Mouse (Mus musculus) CH12.LX (cell line): ENCODE data around the gene Macrod2. TPM values are rescaled to one million over a fixed set of nuclear protein-coding genes. Genes with fewer than 3 reads are reported as not detected.

Experiments
- DNase-seq: peaks from one replicate; pipeline ENCODE4 v3.0.0-alpha.2; 2013; ENCODE audit errors: extremely low read depth
- H3K27ac ChIP-seq: 2 replicates; pipeline ENCODE4 v1.5.1; 2012; ENCODE audit warnings: low read depth, mild to moderate bottlenecking, control low read depth, moderate library complexity; ENCODE audit not compliant: insufficient read depth
- H3K27me3 ChIP-seq: replicated peaks from 2 replicates; pipeline ENCODE3; 2012; ENCODE audit warnings: inconsistent platforms
- H3K36me3 ChIP-seq, 2 experiments: replicated peaks in 1 of 2; 2 replicates each; pipeline versions ENCODE3 to v1.6.1; 2012; ENCODE audit warnings: inconsistent platforms in 1 of 2, low read length in 1 of 2, mild to moderate bottlenecking in 1 of 2, mixed read lengths in 1 of 2, moderate library complexity in 1 of 2; ENCODE audit not compliant: control insufficient read depth in 1 of 2, insufficient read depth in 1 of 2
- H3K4me1 ChIP-seq, 2 experiments: 2 replicates each; pipeline ENCODE4 v1.6.1; 2012; ENCODE audit warnings: inconsistent platforms in 1 of 2, moderate library complexity in 1 of 2; ENCODE audit not compliant: insufficient read depth in 2 of 2, control insufficient read depth in 1 of 2
- H3K4me2 ChIP-seq: 2 replicates; pipeline ENCODE4 v1.6.1; 2012; ENCODE audit warnings: low read depth, mild to moderate bottlenecking, control low read depth; ENCODE audit not compliant: poor library complexity, insufficient read depth, severe bottlenecking
- H3K4me3 ChIP-seq, 3 experiments: fragments of 150-350 bp in 1 of 3; sonication (generic) in 1 of 3; replicated peaks in 1 of 3; 2 replicates each; pipeline versions ENCODE3 to v1.5.1; 2011 to 2012; ENCODE audit warnings: low read depth in 2 of 3, low read length in 2 of 3, mild to moderate bottlenecking in 2 of 3, moderate library complexity in 2 of 3, control low read depth in 1 of 3, improper control_type of control experiment in 1 of 3, inconsistent platforms in 1 of 3, mixed read lengths in 1 of 3; ENCODE audit not compliant: poor library complexity in 1 of 3
- H3K79me2 ChIP-seq: replicated peaks from 2 replicates; pipeline ENCODE4 v1.6.1; 2012; ENCODE audit warnings: mild to moderate bottlenecking, moderate library complexity; ENCODE audit not compliant: control insufficient read depth, poor library complexity, insufficient read depth, severe bottlenecking; ENCODE audit errors: extremely low read depth
- H3K9ac ChIP-seq: 2 replicates; pipeline ENCODE4 v1.6.1; 2012; ENCODE audit warnings: low read depth, mild to moderate bottlenecking, control low read depth, moderate library complexity; ENCODE audit not compliant: insufficient read depth
- H3K9me3 ChIP-seq: replicated peaks from 2 replicates; pipeline ENCODE3; 2012; ENCODE audit warnings: low read length, inconsistent platforms, mixed read lengths
- CTCF ChIP-seq, 2 experiments: IDR thresholded peaks in 1 of 2; conservative IDR thresholded peaks in 1 of 2; 2 replicates each; pipeline ENCODE4 v1.5.1; 2011 to 2012; ENCODE audit warnings: low read depth in 2 of 2, low read length in 2 of 2, improper control_type of control experiment in 1 of 2, inconsistent platforms in 1 of 2, mild to moderate bottlenecking in 1 of 2, moderate library complexity in 1 of 2
- ELF1 ChIP-seq: IDR thresholded peaks from 2 replicates; pipeline ENCODE4 v1.6.1; 2014; ENCODE audit warnings: low read depth, mild to moderate bottlenecking, inconsistent platforms, low read length, improper control_type of control experiment
- EP300 ChIP-seq: IDR thresholded peaks from 2 replicates; pipeline ENCODE4 v1.6.1; 2011; ENCODE audit warnings: low read length, improper control_type of control experiment
- GABPA ChIP-seq: IDR thresholded peaks from 2 replicates; pipeline ENCODE4 v1.6.1; 2012; ENCODE audit warnings: low read depth, low read length, improper control_type of control experiment, inconsistent platforms; ENCODE audit not compliant: insufficient replicate concordance
- JUN ChIP-seq: IDR thresholded peaks from 2 replicates; pipeline ENCODE4 v1.6.1; 2011; ENCODE audit warnings: low read depth, mild to moderate bottlenecking, low read length, improper control_type of control experiment, moderate library complexity; ENCODE audit not compliant: insufficient read depth
- JUND ChIP-seq: conservative IDR thresholded peaks from 2 replicates; pipeline ENCODE4 v1.6.1; 2011; ENCODE audit warnings: low read depth, low read length, improper control_type of control experiment
- KAT2A ChIP-seq: IDR thresholded peaks from 2 replicates; pipeline ENCODE4 v1.6.1; 2012; ENCODE audit warnings: low read length, improper control_type of control experiment, inconsistent platforms; ENCODE audit not compliant: insufficient replicate concordance
- MAZ ChIP-seq: IDR thresholded peaks from 2 replicates; pipeline ENCODE4 v1.6.1; 2012; ENCODE audit warnings: low read depth, mild to moderate bottlenecking, inconsistent platforms, low read length, improper control_type of control experiment, moderate library complexity
- MEF2A ChIP-seq: IDR thresholded peaks from 2 replicates; pipeline ENCODE4 v1.6.1; 2014; ENCODE audit warnings: low read depth, mild to moderate bottlenecking, inconsistent platforms, low read length, improper control_type of control experiment, borderline replicate concordance
- MYC ChIP-seq: IDR thresholded peaks from 2 replicates; pipeline ENCODE4 v1.6.1; 2011; ENCODE audit warnings: low read depth, mild to moderate bottlenecking, improper control_type of control experiment, low read length
- NELFE ChIP-seq: IDR thresholded peaks from 2 replicates; pipeline ENCODE4 v1.6.1; 2011; ENCODE audit warnings: low read depth, low read length, improper control_type of control experiment
- NRF1 ChIP-seq: IDR thresholded peaks from 2 replicates; pipeline ENCODE4 v1.6.1; 2014; ENCODE audit warnings: low read depth, mild to moderate bottlenecking, inconsistent platforms, low read length, improper control_type of control experiment, moderate library complexity
- RCOR1 ChIP-seq: conservative IDR thresholded peaks from 2 replicates; pipeline ENCODE4 v1.6.1; 2012; ENCODE audit warnings: low read depth, mild to moderate bottlenecking, inconsistent platforms, low read length, improper control_type of control experiment
- SIN3A ChIP-seq: IDR thresholded peaks from 2 replicates; pipeline ENCODE4 v1.6.1; 2012; ENCODE audit warnings: low read length, improper control_type of control experiment, inconsistent platforms
- SMC3 ChIP-seq: IDR thresholded peaks from 2 replicates; pipeline ENCODE4 v1.6.1; 2011; ENCODE audit warnings: low read depth, low read length, improper control_type of control experiment
- UBTF ChIP-seq: IDR thresholded peaks from 2 replicates; pipeline ENCODE4 v1.6.1; 2012; ENCODE audit warnings: low read depth, mild to moderate bottlenecking, inconsistent platforms, low read length, improper control_type of control experiment, moderate library complexity
- USF1 ChIP-seq: IDR thresholded peaks from 2 replicates; pipeline ENCODE4 v1.6.1; 2014; ENCODE audit warnings: low read depth, mild to moderate bottlenecking, inconsistent platforms, low read length, improper control_type of control experiment
- ZKSCAN1 ChIP-seq: IDR thresholded peaks from 2 replicates; pipeline ENCODE4 v1.6.1; 2012; ENCODE audit warnings: low read depth, inconsistent platforms, low read length, improper control_type of control experiment, borderline replicate concordance
- ZMIZ1 ChIP-seq: IDR thresholded peaks from 2 replicates; pipeline ENCODE4 v1.6.1; 2012; ENCODE audit warnings: low read depth, mild to moderate bottlenecking, inconsistent platforms, low read length, improper control_type of control experiment
- ZNF384 ChIP-seq: IDR thresholded peaks from 2 replicates; pipeline ENCODE4 v1.6.1; 2012; ENCODE audit warnings: low read depth, low read length, improper control_type of control experiment, inconsistent platforms
- dilution Hi-C: fragments of 300-500 bp; cut with MboI; formaldehyde crosslinking; loops from 2 replicates; pipeline ENCODE4 v1.14.3; 2020; ENCODE audit warnings: low sequenced_read_pairs; ENCODE audit not compliant: extremely low pct_unique_long_range_greater_than_20kb, extremely low pct_ligation_motif_present
- in situ Hi-C: fragments of 300-500 bp; cut with MboI; formaldehyde crosslinking; loops from 3 replicates; pipeline ENCODE4 v1.14.3; 2019; ENCODE audit warnings: low sequenced_read_pairs, low pct_ligation_motif_present, low pct_unique_long_range_greater_than_20kb, mixed read lengths
- polyA plus RNA-seq: library from polyadenylated mRNA; unstranded; fragments of >175 nt; gene quantifications from 2 replicates; pipeline ENCODE4 v1.2.1, GENCODE M21; 2012; ENCODE audit warnings: low read depth; ENCODE audit not compliant: insufficient read length
- total RNA-seq, 2 experiments: library from RNA; depleted of rRNA; stranded (reverse); fragments of 300-350 nt in 1 of 2; fragments of >200 nt in 1 of 2; gene quantifications; 2 replicates each; pipeline ENCODE4 v1.2.3; 2012 to 2014

Gene Macrod2
- total and polyA plus RNA-seq, 3 experiments, result not detected

- Histone ChIP-seq H3K9ac (no peak overlapping the region), H3K27me3 (no peaks in the 10 kb centered on the region), H3K9me3 (peaks cover 37% of the 10 kb centered on the region), H3K4me1 (no peaks in the 10 kb centered on the region), H3K36me3 (no peaks in the 10 kb centered on the region), H3K27ac (no peak overlapping the region), H3K4me2 (no peak overlapping the region), H3K79me2 (no peaks in the 10 kb centered on the region), H3K4me3 (no peak overlapping the region)
- no peak for TF ChIP-seq SIN3A
- no peak for TF ChIP-seq NELFE
- TF ChIP-seq USF1, result no peak
- TF ChIP-seq MYC, result no peak
- TF ChIP-seq EP300, result no peak
- no peak for DNase-seq
- dilution Hi-C loops, result no loop called here
- in situ Hi-C loops, result no loop called here
Measured at GRCm38 (mm10) chr2:140826241-140826640, 431.1 kb downstream of the Macrod2 start.

GRCm38 (mm10) chr2:140828859-140829258 lies 433.8 kb downstream of the Macrod2 start:
- Histone ChIP-seq H3K4me2 (no peak overlapping the region), H3K4me3 (no peak overlapping the region), H3K27ac (no peak overlapping the region), H3K36me3 (no peaks in the 10 kb centered on the region), H3K79me2 (no peaks in the 10 kb centered on the region), H3K4me1 (no peaks in the 10 kb centered on the region), H3K27me3 (no peaks in the 10 kb centered on the region), H3K9me3 (peaks cover 29% of the 10 kb centered on the region), H3K9ac (no peak overlapping the region)
- no peak for DNase-seq
- TF ChIP-seq NRF1, result no peak
- no peak for TF ChIP-seq MEF2A
- TF ChIP-seq RCOR1, result no peak
- TF ChIP-seq CTCF (conservative IDR thresholded peaks at IDR 0.05 in 1 of 2, IDR thresholded peaks at IDR 0.05 in 1 of 2; ENCODE audit: low read depth in 2 of 2, low read length in 2 of 2), result no peak
- TF ChIP-seq SMC3, result no peak
- no peak for TF ChIP-seq NELFE
- no peak for TF ChIP-seq GABPA
- TF ChIP-seq MAZ, result no peak
- TF ChIP-seq ZKSCAN1, result no peak
- no peak for TF ChIP-seq UBTF
- dilution Hi-C loops, result no loop called here
- in situ Hi-C loops, result no loop called here

GRCm38 (mm10) chr2:140830086-140830485 lies 435.0 kb downstream of the Macrod2 start:
- Histone ChIP-seq H3K36me3 (no peaks in the 10 kb centered on the region), H3K27ac (no peak overlapping the region), H3K9ac (no peak overlapping the region), H3K9me3 (peaks cover 27% of the 10 kb centered on the region), H3K4me3 (no peak overlapping the region), H3K4me2 (no peak overlapping the region), H3K4me1 (no peaks in the 10 kb centered on the region), H3K79me2 (no peaks in the 10 kb centered on the region), H3K27me3 (no peaks in the 10 kb centered on the region)
- in situ Hi-C loops, result no loop called here
- DNase-seq, result no peak
- dilution Hi-C loops, result no loop called here
- TF ChIP-seq USF1 (no peak), JUND (no peak), JUN (no peak), ZMIZ1 (no peak), KAT2A (no peak), ZNF384 (no peak), ELF1 (no peak), UBTF (no peak), ZKSCAN1 (no peak)
